Mouse (Mus musculus) kidney, embryonic 16.5 days (tissue): ENCODE data around the gene Plppr3. TPM values are rescaled to one million over a fixed set of nuclear protein-coding genes. Genes with fewer than 3 reads are reported as not detected.
A peak's percentile ranks its signal among the peaks of the same experiment; 100 is the strongest.

Experiments
- ATAC-seq: fragments of 200-750 bp; cut with Nextera tagmentation; 2 replicates; pipeline ENCODE4 v1.8.0; 2017; ENCODE audit warnings: moderate TSS enrichment; ENCODE audit not compliant: low FRiP score, low TSS enrichment
- H3K27ac ChIP-seq: fragments of 300-500 bp; sonication (generic); 2 replicates; pipeline ENCODE4 v1.5.1; 2014; ENCODE audit warnings: low read length
- H3K27me3 ChIP-seq: fragments of 300-500 bp; sonication (generic); 2 replicates; pipeline ENCODE4 v1.6.1; 2014; ENCODE audit warnings: low read length, control low read depth, mixed read lengths; ENCODE audit not compliant: insufficient read depth
- H3K36me3 ChIP-seq: fragments of 300-500 bp; sonication (generic); 2 replicates; pipeline ENCODE4 v1.6.1; 2014; ENCODE audit warnings: low read length, control low read depth, mixed read lengths; ENCODE audit not compliant: insufficient read depth
- H3K4me1 ChIP-seq: fragments of 300-500 bp; sonication (generic); 2 replicates; pipeline ENCODE4 v1.6.1; 2014; ENCODE audit warnings: low read length, control low read depth, mixed read lengths; ENCODE audit not compliant: insufficient read depth
- H3K4me2 ChIP-seq: fragments of 300-500 bp; sonication (generic); replicated peaks from 2 replicates; pipeline ENCODE4 v1.6.1; 2014; ENCODE audit warnings: low read depth, low read length
- H3K4me3 ChIP-seq: fragments of 300-500 bp; sonication (generic); 2 replicates; pipeline ENCODE4 v1.5.1; 2014; ENCODE audit warnings: mild to moderate bottlenecking, low read length
- H3K9ac ChIP-seq: fragments of 300-500 bp; sonication (generic); replicated peaks from 2 replicates; pipeline ENCODE4 v1.6.1; 2014; ENCODE audit warnings: low read length
- H3K9me3 ChIP-seq: fragments of 300-500 bp; sonication (generic); 2 replicates; pipeline ENCODE4 v1.6.1; 2016; ENCODE audit warnings: low read length, control low read depth
- WGBS: fragments of 180-500 bp; shearing (Covaris S2); extraction: QIAGEN DNeasy Blood & Tissue Kit; methylation state at CpG from one replicate; pipeline ENCODE4 v1.1.7; 2014; 5-methylcytosine and 5-hydroxymethylcytosine counted together
- polyA plus RNA-seq: library from polyadenylated mRNA; unstranded; fragments of >200 nt; fragmentation: Nextera tagmentation; extraction: Ambion mirVana; gene quantifications from 2 replicates; pipeline ENCODE4 v1.2.1, GENCODE M21; 2015

The Plppr3 gene
- polyA plus RNA-seq, 1 experiment from 2014 or later: 72.7 TPM

DNA sequence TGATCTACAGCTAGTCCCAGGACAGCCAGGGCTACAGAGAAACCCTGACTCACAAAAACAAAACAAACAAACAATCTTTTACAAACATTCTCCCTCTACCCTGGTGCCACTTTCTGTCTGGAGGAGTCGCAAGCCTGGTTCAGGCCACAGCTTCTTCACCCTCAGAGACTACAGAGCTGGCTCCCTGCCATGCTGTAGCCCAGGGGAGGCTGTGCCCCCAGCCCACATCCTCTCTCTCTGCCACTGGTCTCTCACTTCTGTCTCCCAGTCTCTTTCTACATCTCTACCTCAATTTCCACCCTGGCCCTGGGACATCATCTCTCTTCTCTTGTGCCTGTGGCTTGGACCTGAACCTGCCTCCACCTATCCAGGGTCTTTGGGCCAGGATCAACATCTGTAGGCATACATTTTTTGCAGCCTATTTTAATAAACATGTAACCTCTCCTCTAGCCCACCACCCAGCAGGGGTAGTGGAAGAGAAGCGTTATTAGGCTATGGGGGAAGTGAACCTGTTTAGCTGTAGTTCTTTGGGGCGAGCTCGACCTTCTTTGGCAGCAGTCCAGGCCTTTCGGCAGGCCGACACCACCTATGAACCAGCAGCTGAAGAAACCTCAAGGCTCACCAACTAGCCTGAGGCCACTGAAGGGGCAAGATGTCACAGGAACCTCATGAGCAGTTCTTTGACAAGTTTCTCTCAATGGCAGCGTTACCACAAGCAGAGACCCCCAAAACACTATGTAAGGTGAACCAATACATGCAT lies 42.2 kb downstream of the Plppr3 start:
- 61% methylated on average over 7 of the region's 7 CpGs for WGBS
- 0 out of 2 replicates have a peak, but pooled peaks cover 5% of the 10 kb centered on the region for H3K4me1 ChIP-seq

DNA sequence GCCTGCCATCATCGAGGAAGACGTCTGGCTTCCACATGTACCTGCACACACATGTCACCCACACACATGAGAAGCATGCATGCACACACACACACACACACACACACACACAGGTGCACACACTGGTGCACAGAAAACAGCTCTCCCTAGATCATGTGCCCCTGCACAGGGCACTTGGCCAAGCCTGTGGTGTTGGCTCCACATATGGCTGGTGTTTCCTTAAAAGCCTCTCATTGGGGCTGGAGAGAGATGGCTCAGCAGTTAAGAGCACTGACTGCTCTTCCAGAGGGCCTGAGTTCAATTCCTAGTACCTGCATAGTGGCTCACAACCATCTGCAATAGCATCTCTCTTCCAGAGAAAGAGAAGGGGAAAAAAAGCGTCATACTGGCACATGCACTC lies 42.9 kb downstream of the Plppr3 start:
- Histone ChIP-seq H3K9ac (no peak overlapping the region), H3K4me3 (no peak overlapping the region), H3K36me3 (no peaks in the 10 kb centered on the region), H3K27ac (no peak overlapping the region), H3K9me3 (no peaks in the 10 kb centered on the region), H3K4me1 (0 out of 2 replicates have a peak, but pooled peaks cover 5% of the 10 kb centered on the region), H3K4me2 (no peak overlapping the region), H3K27me3 (no peaks in the 10 kb centered on the region)
- 86% methylated on average over 3 of the region's 3 CpGs for WGBS
- ATAC-seq: no peak

More for the DNA sequence above, 42.2 kb downstream of the Plppr3 start:
- ATAC-seq: no peak
- peaks cover 3% of the 10 kb centered on the region; the same call in 1 of the 2 replicates for H3K9me3 ChIP-seq
- H3K27me3 ChIP-seq: no peaks in the 10 kb centered on the region
- H3K27ac ChIP-seq: no peak overlapping the region
- no peak overlapping the region for H3K9ac ChIP-seq
- H3K4me2 ChIP-seq: no peak overlapping the region
- no peaks in the 10 kb centered on the region for H3K36me3 ChIP-seq
- no peak overlapping the region for H3K4me3 ChIP-seq

DNA sequence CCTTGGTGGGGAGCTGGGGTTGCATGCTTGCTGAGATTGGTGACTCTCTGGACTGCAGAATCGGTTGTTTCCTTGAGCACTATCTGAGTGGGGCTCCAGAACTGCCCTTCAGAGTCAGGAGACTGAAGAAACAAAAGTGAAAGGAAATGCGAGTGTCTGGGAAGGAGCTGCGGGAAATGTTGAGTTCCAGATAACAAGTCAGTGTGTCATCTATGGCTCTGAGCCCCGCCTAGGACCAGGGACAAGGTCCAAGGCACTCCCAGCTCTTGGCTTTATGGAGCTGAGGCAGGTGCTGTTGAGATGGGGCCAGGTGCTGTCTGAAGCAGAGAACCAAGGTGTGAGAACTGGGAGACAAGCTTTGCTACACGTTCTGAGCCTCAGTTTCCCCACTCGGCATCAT lies 50.0 kb downstream of the Plppr3 start:
- no peak overlapping the region; the same call in 1 of the 2 replicates for H3K9ac ChIP-seq
- H3K36me3 ChIP-seq: peaks cover 14% of the 10 kb centered on the region
- WGBS: 64% methylated on average over 6 of the region's 6 CpGs
- peaks cover 38% of the 10 kb centered on the region for H3K4me1 ChIP-seq
- H3K9me3 ChIP-seq: no peaks in the 10 kb centered on the region
- ATAC-seq: no peak
- no peaks in the 10 kb centered on the region for H3K27me3 ChIP-seq
- H3K4me3 ChIP-seq: no peak overlapping the region
- H3K27ac ChIP-seq: no peak overlapping the region
- H3K4me2 ChIP-seq: no peak overlapping the region

DNA sequence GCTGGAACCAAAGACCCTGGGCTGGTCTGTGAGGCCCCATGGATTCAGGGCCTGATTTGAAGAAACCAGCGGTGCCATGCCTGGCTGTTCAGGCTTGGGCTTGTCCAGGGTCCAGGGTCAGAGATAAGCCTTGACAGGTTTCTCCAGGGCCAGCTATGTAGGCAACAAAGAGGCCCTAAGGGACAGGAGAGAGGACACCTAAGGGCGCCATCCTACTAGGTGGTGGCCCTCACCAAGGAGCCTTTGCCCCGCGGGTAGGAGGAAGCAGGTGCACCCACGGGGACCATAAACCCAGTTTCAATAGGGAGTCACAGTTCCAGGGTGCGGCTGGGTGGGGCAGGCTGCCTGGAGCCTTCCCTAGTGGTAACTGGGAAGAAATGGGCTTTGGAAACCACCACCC lies 51.4 kb downstream of the Plppr3 start:
- WGBS: 67% methylated on average over 6 of the region's 6 CpGs
- H3K4me1 ChIP-seq: peaks cover 42% of the 10 kb centered on the region
- no peak for ATAC-seq
- peak overlapping the region; percentile 57; the same call in 1 of the 2 replicates for H3K9ac ChIP-seq
- peak overlapping the region; percentile 45 for H3K4me2 ChIP-seq
- peaks cover 19% of the 10 kb centered on the region for H3K36me3 ChIP-seq
- no peaks in the 10 kb centered on the region for H3K9me3 ChIP-seq
- H3K27me3 ChIP-seq: no peaks in the 10 kb centered on the region
- H3K27ac ChIP-seq: peak overlapping the region; percentile 74
- H3K4me3 ChIP-seq: peak overlapping the region; percentile 21; the same call in 1 of the 2 replicates

DNA sequence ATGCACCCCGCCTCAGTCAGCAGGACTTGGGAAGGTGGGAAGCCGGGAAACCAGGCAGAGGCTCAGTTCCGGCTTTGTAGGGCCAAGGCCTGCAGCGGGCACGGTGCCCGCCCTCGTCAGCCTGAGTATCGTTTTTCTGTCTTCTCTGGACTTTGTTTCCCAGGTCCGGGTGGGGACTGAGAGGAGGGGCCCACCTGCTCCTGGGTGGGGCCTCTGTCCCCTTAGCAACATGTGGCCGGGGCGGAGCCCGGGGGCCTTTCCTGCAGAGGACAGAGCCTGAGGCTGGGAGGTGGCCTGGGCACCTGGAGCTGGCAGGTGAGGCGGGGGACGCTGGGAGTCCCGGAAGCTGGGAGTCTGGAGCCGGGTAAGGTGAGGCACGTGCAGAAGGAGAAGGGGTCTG lies 52.1 kb downstream of the Plppr3 start:
- Histone ChIP-seq H3K27ac (peak overlapping the region; percentile 74), H3K27me3 (no peaks in the 10 kb centered on the region), H3K9ac (peak overlapping the region; percentile 57), H3K4me1 (peaks cover 44% of the 10 kb centered on the region), H3K9me3 (no peaks in the 10 kb centered on the region), H3K36me3 (peaks cover 19% of the 10 kb centered on the region), H3K4me2 (peak overlapping the region; percentile 45), H3K4me3 (peak overlapping the region; percentile 21; the same call in 1 of the 2 replicates)
- WGBS: 21% methylated on average over 16 of the region's 17 CpGs
- ATAC-seq: peak; percentile 85

DNA sequence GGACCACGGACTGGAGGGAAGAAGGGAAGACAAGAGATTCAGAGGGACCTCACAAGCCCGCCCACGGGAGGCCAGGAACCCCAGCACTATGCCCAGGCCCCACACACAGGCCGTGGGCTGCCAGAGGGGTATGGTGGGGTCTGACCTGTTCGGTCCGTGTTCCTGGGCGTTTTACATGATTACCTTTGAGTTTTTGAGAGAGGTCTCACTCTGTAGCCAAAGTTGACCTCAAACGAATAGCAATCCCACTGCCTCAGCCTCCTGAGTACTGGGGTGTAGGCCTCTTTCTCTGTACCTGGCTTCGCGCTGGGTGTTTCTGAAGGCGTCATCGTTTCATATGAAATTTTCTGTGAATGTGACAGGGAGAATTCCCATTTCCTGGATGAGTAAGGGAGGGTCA lies 52.7 kb downstream of the Plppr3 start:
- H3K4me3 ChIP-seq: no peak overlapping the region
- no peak for ATAC-seq
- H3K27ac ChIP-seq: peak overlapping the region; percentile 74
- H3K4me2 ChIP-seq: peak overlapping the region; percentile 45
- 83% methylated on average over 12 of the region's 12 CpGs for WGBS
- H3K9ac ChIP-seq: peak overlapping the region; percentile 57
- H3K36me3 ChIP-seq: peaks cover 21% of the 10 kb centered on the region
- H3K4me1 ChIP-seq: peaks cover 44% of the 10 kb centered on the region
- H3K27me3 ChIP-seq: no peaks in the 10 kb centered on the region
- no peaks in the 10 kb centered on the region for H3K9me3 ChIP-seq

DNA sequence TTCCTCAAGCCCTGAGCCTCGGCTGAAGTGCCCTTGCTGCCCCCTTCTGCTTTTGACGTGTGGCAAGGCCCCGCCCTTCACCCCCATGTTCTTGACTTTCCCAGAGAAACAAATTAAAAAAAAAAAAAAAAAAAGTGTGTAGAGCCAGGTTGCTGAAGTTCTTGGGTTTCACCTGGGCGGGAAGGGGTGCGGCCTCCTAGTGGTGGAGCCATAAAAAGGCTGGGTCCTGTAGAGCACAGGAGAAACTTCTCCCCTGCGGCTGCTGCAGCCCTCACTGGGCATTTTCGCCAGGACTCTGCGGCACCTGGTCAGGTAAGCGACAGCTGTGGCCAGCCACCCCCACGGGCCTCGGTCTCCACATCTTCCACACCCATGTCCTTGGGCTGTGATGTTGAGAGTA lies 53.7 kb downstream of the Plppr3 start, which contains the start of gene Misp:
TSS of gene Misp (plus strand) at position 208 of the 400 bp plus-strand sequence.
- no peak for ATAC-seq
- Histone ChIP-seq H3K27me3 (no peaks in the 10 kb centered on the region), H3K4me2 (no peak within 1 kb of the TSS; the same call in 1 of the 2 replicates), H3K9ac (peak within 1 kb of the TSS; percentile 57), H3K27ac (peak within 1 kb of the TSS; percentile 84), H3K9me3 (no peaks in the 10 kb centered on the region), H3K4me1 (peaks cover 44% of the 10 kb centered on the region), H3K36me3 (peaks cover 24% of the 10 kb centered on the region), H3K4me3 (no peak within 1 kb of the TSS)
- 37% methylated on average over 11 of the region's 11 CpGs for WGBS

DNA sequence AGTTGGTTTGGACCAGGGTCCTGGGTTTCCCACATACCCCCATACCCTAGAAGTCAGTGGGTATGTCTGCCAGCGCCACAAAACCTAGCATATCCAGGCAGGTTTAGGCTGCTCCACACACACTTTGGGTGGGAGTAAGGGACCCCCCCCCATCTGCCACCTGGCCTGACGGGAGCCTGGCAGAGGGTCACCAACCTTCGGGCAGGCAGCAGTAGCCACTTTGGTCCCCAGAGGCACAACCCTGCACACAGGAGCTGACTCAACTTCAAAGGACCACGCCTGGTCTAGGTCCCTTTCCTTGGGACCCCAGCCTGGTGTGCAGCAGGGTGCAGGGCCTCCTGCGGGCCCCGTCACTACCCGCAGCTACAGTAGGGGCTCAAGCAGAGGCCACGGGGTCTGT lies 54.2 kb downstream of the Plppr3 start:
- Histone ChIP-seq H3K4me1 (peaks cover 45% of the 10 kb centered on the region), H3K4me3 (no peak overlapping the region), H3K9me3 (no peaks in the 10 kb centered on the region), H3K27me3 (no peaks in the 10 kb centered on the region), H3K27ac (peak overlapping the region; percentile 84), H3K36me3 (peaks cover 22% of the 10 kb centered on the region), H3K9ac (peak overlapping the region; percentile 44), H3K4me2 (no peak overlapping the region)
- ATAC-seq: no peak
- 71% methylated on average over 8 of the region's 8 CpGs for WGBS

DNA sequence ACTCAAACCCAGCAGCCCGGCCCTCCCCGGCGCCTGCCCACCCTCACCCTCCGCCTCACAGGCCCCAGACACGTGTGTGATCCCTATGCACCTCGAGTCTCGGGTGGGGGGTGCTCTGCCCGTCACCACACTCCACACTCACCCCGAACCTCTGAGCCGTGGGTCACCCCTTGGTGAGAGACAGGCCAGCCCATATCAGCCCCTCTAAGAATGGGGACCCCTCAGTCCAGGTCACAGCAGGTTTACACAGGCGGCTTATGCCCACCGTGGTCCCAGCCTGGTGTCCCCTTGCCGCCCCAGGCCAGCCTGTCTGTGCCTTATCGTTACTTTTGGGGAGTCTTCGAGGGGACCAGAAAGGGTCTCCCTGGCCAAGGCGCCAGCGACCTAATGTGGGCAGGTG lies 54.8 kb downstream of the Plppr3 start:
- no peak overlapping the region for H3K9ac ChIP-seq
- no peaks in the 10 kb centered on the region for H3K27me3 ChIP-seq
- no peaks in the 10 kb centered on the region for H3K9me3 ChIP-seq
- H3K36me3 ChIP-seq: peaks cover 22% of the 10 kb centered on the region
- H3K4me1 ChIP-seq: peaks cover 51% of the 10 kb centered on the region
- ATAC-seq: no peak
- no peak overlapping the region for H3K4me3 ChIP-seq
- H3K27ac ChIP-seq: no peak overlapping the region
- no peak overlapping the region for H3K4me2 ChIP-seq
- 93% methylated on average over 17 of the region's 17 CpGs for WGBS

DNA sequence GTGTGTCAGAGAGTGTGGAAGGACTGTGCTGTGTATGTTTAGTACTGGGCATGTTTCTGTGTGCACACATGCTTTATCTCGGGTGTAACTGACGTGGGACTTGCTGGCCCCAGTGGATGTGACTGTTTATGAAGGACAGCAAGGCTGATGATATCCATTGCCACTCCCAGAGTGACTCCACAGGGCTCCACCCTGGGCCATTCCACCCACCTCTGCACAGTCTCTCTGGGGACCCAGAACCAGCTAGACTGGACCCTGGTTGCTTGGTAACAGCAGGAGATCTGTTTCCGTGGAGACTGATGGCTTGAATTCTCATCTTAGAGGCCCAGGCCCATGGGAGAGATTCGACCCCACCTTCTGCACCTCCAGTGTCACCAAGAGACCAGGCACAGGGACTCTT lies 56.2 kb downstream of the Plppr3 start:
- Histone ChIP-seq H3K4me2 (no peak overlapping the region), H3K27ac (no peak overlapping the region), H3K27me3 (no peaks in the 10 kb centered on the region), H3K4me1 (peaks cover 51% of the 10 kb centered on the region), H3K4me3 (no peak overlapping the region), H3K36me3 (peaks cover 22% of the 10 kb centered on the region), H3K9me3 (no peaks in the 10 kb centered on the region), H3K9ac (no peak overlapping the region)
- WGBS: 70% methylated on average over 4 of the region's 4 CpGs
- no peak for ATAC-seq
